Mouse (Mus musculus) stomach, postnatal 0 days (tissue): ENCODE measurements around the gene Pigx.

ENCODE experiments used
- CTCF ChIP-seq: IDR thresholded peaks from 2 replicates; pipeline ENCODE4 v1.5.1; 2016; ENCODE audit warnings: antibody characterized with exemption, low read depth, mild to moderate bottlenecking, moderate library complexity
- EP300 ChIP-seq: optimal IDR thresholded peaks from 2 replicates; pipeline ENCODE3; 2016; ENCODE audit warnings: antibody characterized with exemption

DNA sequence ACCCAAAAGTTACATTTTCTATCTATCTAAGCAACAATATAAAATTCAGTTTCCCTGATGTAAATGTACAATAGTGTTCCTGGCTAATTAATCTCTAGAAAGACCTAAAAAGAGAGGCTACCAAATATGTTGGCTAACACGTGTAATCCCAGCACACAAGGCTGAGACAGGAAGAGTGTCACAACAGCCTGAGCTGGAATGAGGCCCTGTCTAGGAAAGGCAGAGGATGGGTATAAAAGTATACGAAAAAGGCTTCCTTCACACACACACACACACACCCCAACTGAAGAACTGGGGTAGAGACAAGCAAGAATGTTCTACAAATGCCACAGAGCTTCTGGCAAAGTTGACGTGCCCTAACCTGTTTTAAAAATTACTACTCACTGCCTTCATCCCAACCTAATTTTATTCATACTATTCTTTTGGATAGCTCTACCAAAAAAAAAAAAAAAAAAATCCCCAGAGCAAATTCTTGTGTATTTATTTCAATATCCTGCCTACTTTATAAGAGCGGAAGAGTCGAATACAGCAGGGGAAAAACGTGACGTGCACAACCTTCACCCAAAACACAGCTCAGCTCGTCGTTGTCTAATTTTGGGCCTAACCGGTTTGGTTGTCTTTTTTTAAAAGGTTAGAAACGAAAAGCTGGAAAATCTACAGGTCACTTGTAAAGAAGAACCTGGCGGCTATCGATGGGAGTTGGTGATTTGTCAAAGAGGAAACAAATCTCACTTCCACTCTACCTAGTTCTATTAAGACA, 21.7 kb downstream of the Pigx start:
- TF ChIP-seq CTCF: no peak
- TF ChIP-seq EP300: no peak
